Mouse (Mus musculus): ENCODE results near the gene Polr2b. TPM values are rescaled to one million over a fixed set of nuclear protein-coding genes. Genes with fewer than 3 reads are reported as not detected.

Gene Polr2b
- 10 to 100 TPM; 25.5 to 29.7 (median 25.7) TPM for total RNA-seq (2022)

- DNase-seq (ENCODE audit: low spot score in 2 of 2): peak; percentile 94 to 95
Observed at GRCm38 (mm10) chr5:77309924-77310772, at the start of gene Polr2b, which contains the start of gene Noa1. Gene Polr2b (plus strand): TSS chr5:77310147. Gene Noa1 (minus strand): TSS chr5:77310084.

GRCm38 (mm10) chr5:77261137-77261536 lies 48.8 kb upstream of the Polr2b start:
- no peak for DNase-seq (ENCODE audit: low spot score in 2 of 2)

- DNase-seq (ENCODE audit: low spot score in 2 of 2): no peak
Observed at GRCm38 (mm10) chr5:77262105-77262504, 47.8 kb upstream of the Polr2b start.

- DNase-seq (ENCODE audit: low spot score in 2 of 2): peak; percentile 41 to 46
Observed at GRCm38 (mm10) chr5:77265081-77265670, 44.8 kb upstream of the Polr2b start, which contains the start of gene Rest. Gene Rest (plus strand): TSS chr5:77265491.

- peak; percentile 43 to 56 for DNase-seq (ENCODE audit: low spot score in 2 of 2)
Observed at GRCm38 (mm10) chr5:77265671-77266065, 44.3 kb upstream of the Polr2b start.

GRCm38 (mm10) chr5:77266066-77266885 lies 43.7 kb upstream of the Polr2b start:
- peak in 1 of 2 experiments; percentile 15 for DNase-seq (ENCODE audit: low spot score in 2 of 2)

- DNase-seq (ENCODE audit: low spot score in 2 of 2): no peak
Observed at GRCm38 (mm10) chr5:77266886-77267401, 43.0 kb upstream of the Polr2b start.

GRCm38 (mm10) chr5:77267441-77267840 lies 42.5 kb upstream of the Polr2b start:
- no peak for DNase-seq (ENCODE audit: low spot score in 2 of 2)

- DNase-seq (ENCODE audit: low spot score in 2 of 2): no peak
Observed at GRCm38 (mm10) chr5:77267957-77268624, 41.9 kb upstream of the Polr2b start.

GRCm38 (mm10) chr5:77269399-77269798 lies 40.5 kb upstream of the Polr2b start:
- no peak for DNase-seq (ENCODE audit: low spot score in 2 of 2)

GRCm38 (mm10) chr5:77273151-77273550 lies 36.8 kb upstream of the Polr2b start:
- DNase-seq (ENCODE audit: low spot score in 2 of 2): no peak

GRCm38 (mm10) chr5:77275950-77276349 lies 34.0 kb upstream of the Polr2b start:
- DNase-seq (ENCODE audit: low spot score in 2 of 2): no peak

GRCm38 (mm10) chr5:77277204-77277603 lies 32.7 kb upstream of the Polr2b start:
- no peak for DNase-seq (ENCODE audit: low spot score in 2 of 2)

GRCm38 (mm10) chr5:77281518-77282174 lies 28.3 kb upstream of the Polr2b start:
- DNase-seq (ENCODE audit: low spot score in 2 of 2): no peak

GRCm38 (mm10) chr5:77282242-77282641 lies 27.7 kb upstream of the Polr2b start:
- no peak for DNase-seq (ENCODE audit: low spot score in 2 of 2)

GRCm38 (mm10) chr5:77285685-77286084 lies 24.3 kb upstream of the Polr2b start:
- DNase-seq (ENCODE audit: low spot score in 2 of 2): no peak

- DNase-seq (ENCODE audit: low spot score in 2 of 2): no peak
Observed at GRCm38 (mm10) chr5:77286904-77287303, 23.0 kb upstream of the Polr2b start.

- no peak for DNase-seq (ENCODE audit: low spot score in 2 of 2)
Observed at GRCm38 (mm10) chr5:77287901-77288300, 22.0 kb upstream of the Polr2b start.

GRCm38 (mm10) chr5:77289686-77290085 lies 20.3 kb upstream of the Polr2b start:
- no peak for DNase-seq (ENCODE audit: low spot score in 2 of 2)

- no peak for DNase-seq (ENCODE audit: low spot score in 2 of 2)
Observed at GRCm38 (mm10) chr5:77290606-77291005, 19.3 kb upstream of the Polr2b start.
